Mouse (Mus musculus) intestine, embryonic 14.5 days (tissue): ENCODE results near the gene Gm6763. TPM values are rescaled to one million over a fixed set of nuclear protein-coding genes. Genes with fewer than 3 reads are reported as not detected.
"Not testable (repeated sequence)": the region's sequence is repeated elsewhere in the genome, so short reads cannot be mapped to it uniquely, and the experiment has no call there.

Experiments
- ATAC-seq: fragments of 200-750 bp; cut with Nextera tagmentation; replicated peaks from 2 replicates; pipeline ENCODE4 v1.8.0; 2017; ENCODE audit warnings: low read depth, moderate number of reproducible peaks, moderate TSS enrichment, moderate library complexity; ENCODE audit not compliant: low FRiP score, low TSS enrichment
- DNase-seq: peaks from one replicate; pipeline ENCODE4 v3.0.0-alpha.2; 2018; ENCODE audit warnings: low spot score
- H3K27ac ChIP-seq: fragments of 300-500 bp; sonication (generic); 2 replicates; pipeline ENCODE4 v1.5.1; 2014; ENCODE audit warnings: low read depth, mild to moderate bottlenecking, control low read depth
- H3K27me3 ChIP-seq: fragments of 300-500 bp; sonication (generic); replicated peaks from 2 replicates; pipeline ENCODE4 v1.6.1; 2014; ENCODE audit warnings: low read length, control low read depth; ENCODE audit not compliant: control insufficient read depth, insufficient read depth
- H3K36me3 ChIP-seq: fragments of 300-500 bp; sonication (generic); 2 replicates; pipeline ENCODE4 v1.6.1; 2014; ENCODE audit warnings: low read length, control low read depth; ENCODE audit not compliant: control insufficient read depth, insufficient read depth
- H3K4me1 ChIP-seq: fragments of 300-500 bp; sonication (generic); replicated peaks from 2 replicates; pipeline ENCODE4 v1.6.1; 2014; ENCODE audit warnings: low read length, control low read depth, mixed read lengths; ENCODE audit not compliant: control insufficient read depth, insufficient read depth
- H3K4me2 ChIP-seq: fragments of 300-500 bp; sonication (generic); 2 replicates; pipeline ENCODE4 v1.6.1; 2014; ENCODE audit warnings: low read length
- H3K4me3 ChIP-seq: fragments of 300-500 bp; sonication (generic); 2 replicates; pipeline ENCODE4 v1.5.1; 2014; ENCODE audit warnings: low read depth, low read length, control low read depth, mixed read lengths
- H3K9ac ChIP-seq: fragments of 300-500 bp; sonication (generic); 2 replicates; pipeline ENCODE4 v1.6.1; 2014; ENCODE audit warnings: mild to moderate bottlenecking, low read length
- H3K9me3 ChIP-seq: fragments of 300-500 bp; sonication (generic); 2 replicates; pipeline ENCODE4 v1.6.1; 2016; ENCODE audit warnings: low read length, control low read depth; ENCODE audit not compliant: control insufficient read depth
- whole genome bisulfite sequencing: fragments of 180-500 bp; shearing (Covaris S2); extraction: QIAGEN DNeasy Blood & Tissue Kit; methylation state at CpG from one replicate; pipeline ENCODE4 v1.1.7; 2014; 5-methylcytosine and 5-hydroxymethylcytosine counted together
- polyA plus RNA-seq: library from polyadenylated mRNA; unstranded; fragments of >200 nt; fragmentation: Nextera tagmentation; extraction: Ambion mirVana; gene quantifications from 2 replicates; pipeline ENCODE4 v1.2.1, GENCODE M21; 2014

The Gm6763 gene
- not detected in 2 replicates for polyA plus RNA-seq

DNA sequence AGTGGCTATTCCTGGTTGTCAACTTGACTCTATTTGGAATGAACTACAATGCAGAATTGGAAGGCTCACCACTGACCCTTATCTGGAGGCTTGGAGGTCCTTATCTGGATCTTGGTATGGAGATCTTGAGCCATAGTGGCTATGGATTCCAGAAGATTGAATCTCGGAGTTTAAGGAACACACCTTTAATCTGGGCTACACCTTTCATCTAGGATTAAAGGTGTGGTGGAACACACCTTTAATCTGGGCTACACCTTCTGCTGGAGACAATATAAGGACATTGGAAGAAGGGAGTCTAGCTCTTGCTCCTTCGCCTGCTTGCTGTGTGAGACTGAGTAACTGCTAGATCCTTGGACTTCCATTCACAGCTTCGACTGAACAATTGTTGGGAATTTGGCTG is at the start of gene Gm6763:
TSS of gene Gm6763 (plus strand) at position 301 of the 400 bp plus-strand sequence.
- H3K4me3 ChIP-seq, H3K4me2 ChIP-seq: not testable (repeated sequence)

DNA sequence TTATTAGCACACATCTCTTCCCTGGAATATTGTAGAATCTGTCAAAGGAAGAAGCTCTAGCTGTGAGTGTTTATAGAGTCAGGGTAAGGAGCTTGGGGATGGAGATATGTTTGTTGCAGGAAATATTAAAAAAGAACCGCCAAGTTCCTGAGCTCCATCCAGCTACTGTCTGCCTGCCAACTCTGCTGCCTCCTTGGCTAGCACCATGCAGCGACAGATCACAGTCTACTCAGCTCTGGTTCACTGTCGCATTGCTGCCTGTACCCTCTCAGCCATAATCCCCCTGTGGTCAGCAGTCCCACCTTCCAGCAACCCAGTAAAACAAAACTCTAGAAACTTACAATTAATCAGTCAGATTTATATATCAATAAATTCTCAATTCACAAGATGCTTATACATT is 41.3 kb upstream of the Gm6763 start:
- WGBS: 71% methylated on average over 3 of the region's 3 CpGs
- Histone ChIP-seq H3K27ac (no peak overlapping the region), H3K27me3 (no peaks in the 10 kb centered on the region), H3K4me2 (no peak overlapping the region), H3K36me3 (no peaks in the 10 kb centered on the region), H3K4me1 (no peaks in the 10 kb centered on the region), H3K9me3 (no peaks in the 10 kb centered on the region), H3K4me3 (no peak overlapping the region), H3K9ac (no peak overlapping the region)
- ATAC-seq: no peak
- DNase-seq: no peak

More for the DNA sequence above, at the start of gene Gm6763:
- WGBS: no CpG with 5 or more reads among the region's 3 CpGs
- ATAC-seq, DNase-seq, H3K36me3 ChIP-seq, H3K9me3 ChIP-seq, H3K27me3 ChIP-seq, H3K27ac ChIP-seq, H3K4me1 ChIP-seq, H3K9ac ChIP-seq: not testable (repeated sequence)

DNA sequence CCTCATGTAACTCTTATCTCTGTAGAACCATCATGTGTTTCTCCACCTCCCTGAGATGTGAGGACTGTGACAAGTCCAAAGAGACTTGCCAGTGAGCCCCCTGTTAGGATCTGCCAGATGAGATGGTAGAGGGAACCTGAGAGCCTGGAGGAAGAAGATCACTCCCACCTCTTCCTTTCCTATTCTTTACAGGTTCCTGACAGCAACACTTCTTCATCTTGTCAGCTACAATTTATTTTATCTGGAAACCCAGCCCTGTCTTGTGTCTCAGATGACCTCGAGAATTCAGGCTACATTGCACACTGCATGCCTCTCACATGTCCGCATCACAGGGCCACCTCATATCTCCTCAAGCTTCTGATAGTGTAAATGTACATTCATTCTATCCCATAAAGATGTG is 33.0 kb upstream of the Gm6763 start:
- ATAC-seq: no peak
- H3K27me3 ChIP-seq: no peaks in the 10 kb centered on the region
- no peaks in the 10 kb centered on the region for H3K36me3 ChIP-seq
- H3K27ac ChIP-seq: no peak overlapping the region
- DNase-seq: no peak
- H3K4me3 ChIP-seq: no peak overlapping the region
- H3K9me3 ChIP-seq: no peaks in the 10 kb centered on the region
- 67% methylated on average over 2 of the region's 2 CpGs for WGBS
- H3K4me2 ChIP-seq: no peak overlapping the region
- H3K9ac ChIP-seq: no peak overlapping the region
- H3K4me1 ChIP-seq: no peaks in the 10 kb centered on the region

DNA sequence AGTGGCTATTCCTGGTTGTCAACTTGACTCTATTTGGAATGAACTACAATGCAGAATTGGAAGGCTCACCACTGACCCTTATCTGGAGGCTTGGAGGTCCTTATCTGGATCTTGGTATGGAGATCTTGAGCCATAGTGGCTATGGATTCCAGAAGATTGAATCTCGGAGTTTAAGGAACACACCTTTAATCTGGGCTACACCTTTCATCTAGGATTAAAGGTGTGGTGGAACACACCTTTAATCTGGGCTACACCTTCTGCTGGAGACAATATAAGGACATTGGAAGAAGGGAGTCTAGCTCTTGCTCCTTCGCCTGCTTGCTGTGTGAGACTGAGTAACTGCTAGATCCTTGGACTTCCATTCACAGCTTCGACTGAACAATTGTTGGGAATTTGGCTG is 8.6 kb upstream of the Gm6763 start, which contains the start of gene Gm21293:
TSS of gene Gm21293 (plus strand) at position 301 of the 400 bp plus-strand sequence.
- not testable (repeated sequence) for H3K4me1 ChIP-seq, H3K9ac ChIP-seq, H3K4me3 ChIP-seq, H3K27me3 ChIP-seq, H3K27ac ChIP-seq, H3K4me2 ChIP-seq, DNase-seq, H3K36me3 ChIP-seq, ATAC-seq, H3K9me3 ChIP-seq
- no CpG with 5 or more reads among the region's 3 CpGs for WGBS

DNA sequence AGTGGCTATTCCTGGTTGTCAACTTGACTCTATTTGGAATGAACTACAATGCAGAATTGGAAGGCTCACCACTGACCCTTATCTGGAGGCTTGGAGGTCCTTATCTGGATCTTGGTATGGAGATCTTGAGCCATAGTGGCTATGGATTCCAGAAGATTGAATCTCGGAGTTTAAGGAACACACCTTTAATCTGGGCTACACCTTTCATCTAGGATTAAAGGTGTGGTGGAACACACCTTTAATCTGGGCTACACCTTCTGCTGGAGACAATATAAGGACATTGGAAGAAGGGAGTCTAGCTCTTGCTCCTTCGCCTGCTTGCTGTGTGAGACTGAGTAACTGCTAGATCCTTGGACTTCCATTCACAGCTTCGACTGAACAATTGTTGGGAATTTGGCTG is 8.4 kb downstream of the Gm6763 start, which contains the start of gene Gm8764:
TSS of gene Gm8764 (plus strand) at position 301 of the 400 bp plus-strand sequence.
- DNase-seq, H3K36me3 ChIP-seq, H3K27ac ChIP-seq, H3K9ac ChIP-seq, H3K4me2 ChIP-seq, H3K4me3 ChIP-seq, ATAC-seq, H3K4me1 ChIP-seq, H3K27me3 ChIP-seq, H3K9me3 ChIP-seq: not testable (repeated sequence)
- WGBS: no CpG with 5 or more reads among the region's 3 CpGs

DNA sequence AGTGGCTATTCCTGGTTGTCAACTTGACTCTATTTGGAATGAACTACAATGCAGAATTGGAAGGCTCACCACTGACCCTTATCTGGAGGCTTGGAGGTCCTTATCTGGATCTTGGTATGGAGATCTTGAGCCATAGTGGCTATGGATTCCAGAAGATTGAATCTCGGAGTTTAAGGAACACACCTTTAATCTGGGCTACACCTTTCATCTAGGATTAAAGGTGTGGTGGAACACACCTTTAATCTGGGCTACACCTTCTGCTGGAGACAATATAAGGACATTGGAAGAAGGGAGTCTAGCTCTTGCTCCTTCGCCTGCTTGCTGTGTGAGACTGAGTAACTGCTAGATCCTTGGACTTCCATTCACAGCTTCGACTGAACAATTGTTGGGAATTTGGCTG is 16.9 kb downstream of the Gm6763 start, which contains the start of gene Gm21304:
TSS of gene Gm21304 (plus strand) at position 301 of the 400 bp plus-strand sequence.
- not testable (repeated sequence) for H3K9ac ChIP-seq, H3K9me3 ChIP-seq, ATAC-seq, H3K27ac ChIP-seq, H3K4me3 ChIP-seq, H3K27me3 ChIP-seq, H3K4me2 ChIP-seq, H3K4me1 ChIP-seq, H3K36me3 ChIP-seq, DNase-seq
- WGBS: no CpG with 5 or more reads among the region's 3 CpGs

DNA sequence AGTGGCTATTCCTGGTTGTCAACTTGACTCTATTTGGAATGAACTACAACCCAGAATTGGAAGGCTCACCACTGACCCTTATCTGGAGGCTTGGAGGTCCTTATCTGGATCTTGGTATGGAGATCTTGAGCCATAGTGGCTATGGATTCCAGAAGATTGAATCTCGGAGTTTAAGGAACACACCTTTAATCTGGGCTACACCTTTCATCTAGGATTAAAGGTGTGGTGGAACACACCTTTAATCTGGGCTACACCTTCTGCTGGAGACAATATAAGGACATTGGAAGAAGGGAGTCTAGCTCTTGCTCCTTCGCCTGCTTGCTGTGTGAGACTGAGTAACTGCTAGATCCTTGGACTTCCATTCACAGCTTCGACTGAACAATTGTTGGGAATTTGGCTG is 25.4 kb downstream of the Gm6763 start, which contains the start of gene Gm21312:
TSS of gene Gm21312 (plus strand) at position 301 of the 400 bp plus-strand sequence.
- H3K9me3 ChIP-seq, H3K4me2 ChIP-seq, H3K9ac ChIP-seq, H3K27ac ChIP-seq, H3K4me3 ChIP-seq, H3K27me3 ChIP-seq, ATAC-seq, DNase-seq, H3K36me3 ChIP-seq, H3K4me1 ChIP-seq: not testable (repeated sequence)
- no CpG with 5 or more reads among the region's 3 CpGs for WGBS

DNA sequence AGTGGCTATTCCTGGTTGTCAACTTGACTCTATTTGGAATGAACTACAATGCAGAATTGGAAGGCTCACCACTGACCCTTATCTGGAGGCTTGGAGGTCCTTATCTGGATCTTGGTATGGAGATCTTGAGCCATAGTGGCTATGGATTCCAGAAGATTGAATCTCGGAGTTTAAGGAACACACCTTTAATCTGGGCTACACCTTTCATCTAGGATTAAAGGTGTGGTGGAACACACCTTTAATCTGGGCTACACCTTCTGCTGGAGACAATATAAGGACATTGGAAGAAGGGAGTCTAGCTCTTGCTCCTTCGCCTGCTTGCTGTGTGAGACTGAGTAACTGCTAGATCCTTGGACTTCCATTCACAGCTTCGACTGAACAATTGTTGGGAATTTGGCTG is 33.9 kb downstream of the Gm6763 start, which contains the start of gene Gm20765:
TSS of gene Gm20765 (plus strand) at position 301 of the 400 bp plus-strand sequence.
- ATAC-seq: not testable (repeated sequence)

DNA sequence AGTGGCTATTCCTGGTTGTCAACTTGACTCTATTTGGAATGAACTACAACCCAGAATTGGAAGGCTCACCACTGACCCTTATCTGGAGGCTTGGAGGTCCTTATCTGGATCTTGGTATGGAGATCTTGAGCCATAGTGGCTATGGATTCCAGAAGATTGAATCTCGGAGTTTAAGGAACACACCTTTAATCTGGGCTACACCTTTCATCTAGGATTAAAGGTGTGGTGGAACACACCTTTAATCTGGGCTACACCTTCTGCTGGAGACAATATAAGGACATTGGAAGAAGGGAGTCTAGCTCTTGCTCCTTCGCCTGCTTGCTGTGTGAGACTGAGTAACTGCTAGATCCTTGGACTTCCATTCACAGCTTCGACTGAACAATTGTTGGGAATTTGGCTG is 42.4 kb downstream of the Gm6763 start, which contains the start of gene Gm4340:
TSS of gene Gm4340 (plus strand) at position 301 of the 400 bp plus-strand sequence.
- not testable (repeated sequence) for H3K9ac ChIP-seq, H3K36me3 ChIP-seq, H3K27ac ChIP-seq, H3K4me2 ChIP-seq, H3K4me1 ChIP-seq, H3K4me3 ChIP-seq, H3K27me3 ChIP-seq, H3K9me3 ChIP-seq, ATAC-seq, DNase-seq
- WGBS: no CpG with 5 or more reads among the region's 3 CpGs

More for the DNA sequence above, 33.9 kb downstream of the Gm6763 start, which contains the start of gene Gm20765:
- WGBS: no CpG with 5 or more reads among the region's 3 CpGs
- DNase-seq, H3K4me2 ChIP-seq, H3K9ac ChIP-seq, H3K27me3 ChIP-seq, H3K4me3 ChIP-seq, H3K4me1 ChIP-seq, H3K36me3 ChIP-seq, H3K27ac ChIP-seq, H3K9me3 ChIP-seq: not testable (repeated sequence)
